Mouse (Mus musculus): ENCODE measurements around the gene Pdik1l. TPM values are rescaled to one million over a fixed set of nuclear protein-coding genes. Genes with fewer than 3 reads are reported as not detected.

Pdik1l gene
- total RNA-seq, 2 experiments from 2014 or later, result 15.8 to 21.3 TPM

GRCm38 (mm10) chr4:134257198-134258009, 30.3 kb downstream of the Pdik1l start:
- DNase-seq, result no peak

GRCm38 (mm10) chr4:134256407-134257197, 31.1 kb downstream of the Pdik1l start:
- no peak for DNase-seq

GRCm38 (mm10) chr4:134255854-134256253, 31.8 kb downstream of the Pdik1l start:
- no peak for DNase-seq

GRCm38 (mm10) chr4:134254835-134255234, 32.9 kb downstream of the Pdik1l start:
- DNase-seq, result no peak

GRCm38 (mm10) chr4:134253722-134254324, 33.9 kb downstream of the Pdik1l start, which contains the start of gene Grrp1:
Gene Grrp1 (minus strand): TSS chr4:134254106.
- DNase-seq, result peak; percentile 50

GRCm38 (mm10) chr4:134252911-134253721, 34.6 kb downstream of the Pdik1l start:
- peak; percentile 57 for DNase-seq

- DNase-seq, result peak; percentile 60
Measured at GRCm38 (mm10) chr4:134252131-134252910, 35.4 kb downstream of the Pdik1l start.

GRCm38 (mm10) chr4:134251241-134252130, 36.2 kb downstream of the Pdik1l start:
- peak; percentile 56 for DNase-seq

GRCm38 (mm10) chr4:134250930-134251240, 36.8 kb downstream of the Pdik1l start:
- DNase-seq, result no peak

GRCm38 (mm10) chr4:134250116-134250929, 37.4 kb downstream of the Pdik1l start:
- no peak for DNase-seq

- DNase-seq, result peak; percentile 85
Measured at GRCm38 (mm10) chr4:134249651-134250050, 38.0 kb downstream of the Pdik1l start.

- no peak for DNase-seq
Measured at GRCm38 (mm10) chr4:134246719-134247258, 40.9 kb downstream of the Pdik1l start, which contains the start of gene Gm30191. Gene Gm30191 (plus strand): TSS chr4:134246935.

GRCm38 (mm10) chr4:134246256-134246655, 41.4 kb downstream of the Pdik1l start:
- DNase-seq, result no peak

GRCm38 (mm10) chr4:134245148-134245843, 42.4 kb downstream of the Pdik1l start, which contains the start of gene Zfp593:
Gene Zfp593 (minus strand): TSS chr4:134245592.
- DNase-seq, result peak; percentile 98

GRCm38 (mm10) chr4:134243516-134244250, 44.0 kb downstream of the Pdik1l start, which contains the start of gene E130218I03Rik:
Gene E130218I03Rik (plus strand): TSS chr4:134243662.
- no peak for DNase-seq

GRCm38 (mm10) chr4:134238686-134239085, 49.0 kb downstream of the Pdik1l start:
- DNase-seq, result no peak

- DNase-seq, result peak; percentile 92
Measured at GRCm38 (mm10) chr4:134238279-134238651, 49.4 kb downstream of the Pdik1l start, which contains the start of gene Cnksr1. Gene Cnksr1 (minus strand): TSS chr4:134238399.
